In the genomic region with DNA sequence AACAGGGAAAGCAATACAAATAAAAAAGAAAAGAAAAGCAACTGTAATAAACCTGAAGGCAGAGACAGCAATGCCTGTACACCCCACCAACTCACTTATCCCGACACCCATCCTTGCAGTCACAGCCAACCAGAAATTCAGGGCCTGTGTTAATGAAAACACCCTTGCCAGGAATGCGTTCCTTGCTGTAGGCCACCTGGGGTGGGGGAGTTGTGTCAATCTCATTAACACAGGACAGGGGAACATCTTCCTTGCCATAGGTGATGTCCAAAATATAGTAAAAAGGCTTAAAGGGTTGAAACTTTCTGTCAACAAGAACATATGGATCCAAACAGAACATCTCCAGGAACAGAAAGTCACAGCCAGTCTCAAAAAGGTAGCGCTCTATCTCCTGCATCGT, we compare ENCODE assay signal across 26 mouse cellular contexts. TPM values are rescaled to one million over a fixed set of nuclear protein-coding genes. Genes with fewer than 3 reads are reported as not detected.
DNase-seq lines count a peak whose midpoint lies in the region; ATAC-seq and TF ChIP-seq lines count a peak whose summit lies in the region.
"Had no signal": no experiment of that assay in that cellular context is flagged by ENCODE, and none has a peak within 500 bp of the region (broad histone marks: within the 10 kb centered on the region; RNA-seq: fewer than 3 reads in every experiment).

No protein-coding gene starts in this region.

- no peak for TF ChIP-seq EP300 in heart, adult 2 months (IDR thresholded peaks at IDR 0.05; ENCODE audit: insufficient read depth, low read depth, low read length)

- intact Hi-C loops in heart, adult 2 months (cut with DNase I): no loop called here
- intact Hi-C loops in gastrocnemius, postnatal 36 days (cut with DNase I): loop anchor here (10.0 kb wide), 1 partner anchor 497 kb away; no protein-coding TSS in a partner anchor

- TF ChIP-seq CTCF in heart, adult 2 months (IDR thresholded peaks at IDR 0.05): no peak

- peak; percentile 79 for DNase-seq in heart, adult 11 months
- no peak for DNase-seq in heart, adult 2 months
- DNase-seq in ES-E14 (ENCODE audit: low read depth, low spot score) (no peak), R1 (ENCODE audit: low read depth, low spot score) (peak; percentile 55), ZHBTc4 (ENCODE audit: low read depth, low spot score) (peak; percentile 46)
- no peak for DNase-seq in hindbrain, embryonic 14.5 days (ENCODE audit: low spot score)
- DNase-seq in gastrocnemius, postnatal 36 days: no peak
- no peak for DNase-seq in T-cell, adult 2 months (ENCODE audit: low spot score)
- DNase-seq: adrenal gland, adult 2 months; adrenal gland, adult 8-10 months; adrenal gland, postnatal 10 days; adrenal gland, postnatal 14 days; adrenal gland, postnatal 25 days; adrenal gland, postnatal 36 days; B cell, adult 2 months; cerebellum, adult 11 months; cerebellum, adult 11-12 months; cerebellum, adult 18-20 months; cerebellum, adult 2 months; cerebellum, adult 8-10 months; cerebellum, adult 9-10 months had no signal

- H3K27ac ChIP-seq in heart, adult 2 months: no peak overlapping the region
- peak overlapping the region; percentile 29; the same call in 1 of the 2 replicates for H3K27ac ChIP-seq in ES-E14 (ENCODE audit: insufficient read depth, low read depth, low read length, poor library complexity, severe bottlenecking)
- no peak overlapping the region for H3K27ac ChIP-seq in hindbrain, embryonic 14.5 days

- TF ChIP-seq POLR2A in heart, adult 2 months (IDR thresholded peaks at IDR 0.05; ENCODE audit: insufficient read depth, low read depth, low read length): no peak

- no peak overlapping the region for H3K4me2 ChIP-seq in hindbrain, embryonic 14.5 days (replicated peaks)

- H3K4me1 ChIP-seq in heart, adult 2 months (ENCODE audit: control insufficient read depth, insufficient read depth, low read length): no peaks in the 10 kb centered on the region
- peaks cover 4 to 7% of the 10 kb centered on the region in 2 experiments; a peak in 3 of 4 replicates for H3K4me1 ChIP-seq in ES-E14 (ENCODE audit: control insufficient read depth in 2 of 2, insufficient read depth in 2 of 2, low read length in 2 of 2, poor library complexity in 1 of 2)
- no peaks in the 10 kb centered on the region for H3K4me1 ChIP-seq in hindbrain, embryonic 14.5 days (replicated peaks; ENCODE audit: control insufficient read depth, insufficient read depth, low read length)

- no peaks in the 10 kb centered on the region for H3K79me2 ChIP-seq in heart, adult 2 months (replicated peaks; ENCODE audit: control insufficient read depth, insufficient read depth, low read length)

- in situ Hi-C loops in ES-E14 (cut with MboI; ENCODE audit: low sequenced_read_pairs in 2 of 2, unreplicated experiment in 2 of 2): loop anchor here (25.0 kb wide), 1 partner anchor 499 kb away; no protein-coding TSS in a partner anchor

- H3K27me3 ChIP-seq in heart, adult 2 months (ENCODE audit: control insufficient read depth, insufficient read depth, low read length): no peaks in the 10 kb centered on the region
- no peaks in the 10 kb centered on the region for H3K27me3 ChIP-seq in hindbrain, embryonic 14.5 days (ENCODE audit: control insufficient read depth, insufficient read depth, low read length)
- H3K27me3 ChIP-seq: CH12.LX, Patski had no signal

- H3K9ac ChIP-seq in heart, adult 2 months (ENCODE audit: low read depth, low read length): no peak overlapping the region
- no peak overlapping the region for H3K9ac ChIP-seq in ES-E14 (ENCODE audit: insufficient read depth, low read depth, low read length, poor library complexity, severe bottlenecking)
- no peak overlapping the region for H3K9ac ChIP-seq in hindbrain, embryonic 14.5 days

- no peak overlapping the region for H3K4me3 ChIP-seq in heart, adult 2 months
- no peak overlapping the region for H3K4me3 ChIP-seq in ES-E14 (ENCODE audit: insufficient read depth in 1 of 2, low read depth in 1 of 2, low read length in 2 of 2, poor library complexity in 1 of 2, severe bottlenecking in 1 of 2)
- H3K4me3 ChIP-seq in hindbrain, embryonic 14.5 days (replicated peaks; ENCODE audit: low read length): no peak overlapping the region

- H3K36me3 ChIP-seq in heart, adult 2 months (ENCODE audit: control insufficient read depth, insufficient read depth, low read length): peaks cover 2% of the 10 kb centered on the region; the same call in 1 of the 2 replicates
- peaks cover 51% of the 10 kb centered on the region for H3K36me3 ChIP-seq in ES-E14 (ENCODE audit: control insufficient read depth, insufficient read depth, low read length, poor library complexity, severe bottlenecking)
- H3K36me3 ChIP-seq in hindbrain, embryonic 14.5 days (replicated peaks; ENCODE audit: control insufficient read depth, insufficient read depth): peaks cover 99% of the 10 kb centered on the region

- no peak for ATAC-seq in hindbrain, embryonic 14.5 days (ENCODE audit: low FRiP score)
- ATAC-seq: activated CD4-positive, CD25-positive, alpha-beta regulatory T cell, adult 4 months; CD4-positive, CD25-positive, alpha-beta regulatory T cell, adult 4 months; Patski had no signal

- WGBS in heart, adult 2 months: 96% methylated on average over 4 of the region's 4 CpGs
- WGBS in hindbrain, embryonic 14.5 days: 94% methylated on average over 4 of the region's 4 CpGs

- H3K9me3 ChIP-seq in ES-E14 (ENCODE audit: control insufficient read depth, insufficient read depth, low read depth, low read length): no peaks in the 10 kb centered on the region
- no peaks in the 10 kb centered on the region for H3K9me3 ChIP-seq in hindbrain, embryonic 14.5 days (ENCODE audit: control insufficient read depth, low read length)
- H3K9me3 ChIP-seq: G1E had no signal

TF ChIP-seq in ES-E14, 5 proteins besides CTCF, POLR2A, EP300 and RAD21:
- no peak for TF ChIP-seq HCFC1 (IDR thresholded peaks at IDR 0.05; ENCODE audit: borderline replicate concordance, insufficient read depth, low read length)
- no peak for TF ChIP-seq ZNF384 (IDR thresholded peaks at IDR 0.05; ENCODE audit: low read depth, low read length)
- TF ChIP-seq MAFK (IDR thresholded peaks at IDR 0.05; ENCODE audit: insufficient read depth, low read depth, low read length): no peak

RNA-seq across cellular contexts. Expression of a gene that starts 18.8 kb away (rescaled TPM):
- total RNA-seq in heart, adult 2 months (2021): 10 to 100 TPM; 10.4 to 12.2 TPM
- 8.0 and 12.6 TPM in 2 replicates for polyA plus RNA-seq in heart, adult 2 months (2012; rRNA removed)
- total RNA-seq in ES-E14 (2012; rRNA removed): 54.7 and 59.1 TPM in 2 replicates
- 47.6 and 54.2 TPM in 2 replicates for polyA plus RNA-seq in hindbrain, embryonic 14.5 days (2014; fragmentation: Nextera tagmentation; extraction: Ambion mirVana)
- 10 to 100 TPM in 1 of 2 experiments, 1 to 10 TPM in 1; 9.5 to 10.5 TPM for total RNA-seq in gastrocnemius, postnatal 36 days (2021)

RNA-seq across cellular contexts. Expression of a gene that starts 23.7 kb away (rescaled TPM):
- 10 to 100 TPM; 35.3 to 39.3 TPM for total RNA-seq in heart, adult 2 months (2021)
- 65.6 and 69.1 TPM in 2 replicates for polyA plus RNA-seq in heart, adult 2 months (2012; rRNA removed)
- total RNA-seq in ES-E14 (2012; rRNA removed): 87.6 and 101 TPM in 2 replicates
- polyA plus RNA-seq in hindbrain, embryonic 14.5 days (2014; fragmentation: Nextera tagmentation; extraction: Ambion mirVana): 81.8 and 88.3 TPM in 2 replicates
- total RNA-seq in gastrocnemius, postnatal 36 days (2021): 10 to 100 TPM; 15.9 to 23.3 TPM

RNA-seq across cellular contexts. Expression of a gene that starts 31.3 kb away (rescaled TPM):
- total RNA-seq in heart, adult 2 months (2021): under 1 TPM; 0.59 to 0.68 TPM
- polyA plus RNA-seq in heart, adult 2 months (2012; rRNA removed): 1.1 and 1.6 TPM in 2 replicates
- total RNA-seq in ES-E14 (2012; rRNA removed): 0.58 and 1.1 TPM in 2 replicates
- polyA plus RNA-seq in hindbrain, embryonic 14.5 days (2014; fragmentation: Nextera tagmentation; extraction: Ambion mirVana): 0.24 and 0.52 TPM in 2 replicates
- under 1 TPM in 1 of 2 experiments, not detected in 1; 0.64 TPM for total RNA-seq in gastrocnemius, postnatal 36 days (2021)

RNA-seq across cellular contexts. Expression of a gene that starts 56.4 kb away (rescaled TPM):
- 10 to 100 TPM; 23.4 to 26.1 TPM for total RNA-seq in heart, adult 2 months (2021)
- polyA plus RNA-seq in heart, adult 2 months (2012; rRNA removed): 28.4 and 45.8 TPM in 2 replicates
- total RNA-seq in ES-E14 (2012; rRNA removed): 26.4 and 29.5 TPM in 2 replicates
- 63.8 and 66.0 TPM in 2 replicates for polyA plus RNA-seq in hindbrain, embryonic 14.5 days (2014; fragmentation: Nextera tagmentation; extraction: Ambion mirVana)
- 10 to 100 TPM; 39.4 to 45.5 TPM for total RNA-seq in gastrocnemius, postnatal 36 days (2021)

RNA-seq across cellular contexts. Expression of a gene that starts 57.1 kb away (rescaled TPM):
- total RNA-seq in heart, adult 2 months (2021): 10 to 100 TPM; 17.5 to 21.3 TPM
- polyA plus RNA-seq in heart, adult 2 months (2012; rRNA removed): 32.2 and 36.9 TPM in 2 replicates
- total RNA-seq in ES-E14 (2012; rRNA removed): 48.8 and 54.5 TPM in 2 replicates
- polyA plus RNA-seq in hindbrain, embryonic 14.5 days (2014; fragmentation: Nextera tagmentation; extraction: Ambion mirVana): 37.8 and 38.9 TPM in 2 replicates
- 10 to 100 TPM; 21.3 to 23.8 TPM for total RNA-seq in gastrocnemius, postnatal 36 days (2021)

Comparison
In these comparisons a context has a peak if more than half of its experiments do, and no peak if none do; other contexts are left out.
1. DNase-seq: peak in heart, adult 11 months (single experiment), R1 (single experiment) and ZHBTc4 (single experiment); none in heart, adult 2 months (0 of 2), ES-E14 (single experiment), hindbrain, embryonic 14.5 days (single experiment), gastrocnemius, postnatal 36 days (0 of 2) and T-cell, adult 2 months (single experiment).